Mouse (Mus musculus) liver, embryonic 15.5 days (tissue): ENCODE data around the gene Usp24. TPM values are rescaled to one million over a fixed set of nuclear protein-coding genes. Genes with fewer than 3 reads are reported as not detected.

Experiments used
- ATAC-seq: fragments of 200-750 bp; cut with Nextera tagmentation; 2 replicates; pipeline ENCODE4 v1.8.0; 2017; ENCODE audit warnings: moderate number of reproducible peaks, mild to moderate bottlenecking, moderate library complexity; ENCODE audit not compliant: insufficient read depth
- H3K27ac ChIP-seq: fragments of 300-500 bp; sonication (generic); replicated peaks from 2 replicates; pipeline ENCODE4 v1.5.1; 2015; ENCODE audit warnings: mild to moderate bottlenecking, inconsistent platforms
- H3K27me3 ChIP-seq: fragments of 300-500 bp; sonication (generic); 2 replicates; pipeline ENCODE4 v1.6.1; 2015; ENCODE audit warnings: mild to moderate bottlenecking, inconsistent platforms
- H3K36me3 ChIP-seq: fragments of 300-500 bp; sonication (generic); replicated peaks from 2 replicates; pipeline ENCODE4 v1.6.1; 2015; ENCODE audit warnings: moderate library complexity, mild to moderate bottlenecking, inconsistent platforms
- H3K4me1 ChIP-seq: fragments of 300-500 bp; sonication (generic); replicated peaks from 2 replicates; pipeline ENCODE4 v1.6.1; 2015; ENCODE audit warnings: inconsistent platforms
- H3K4me2 ChIP-seq: fragments of 300-500 bp; sonication (generic); 2 replicates; pipeline ENCODE4 v1.6.1; 2015; ENCODE audit warnings: moderate library complexity, mild to moderate bottlenecking, inconsistent platforms
- H3K4me3 ChIP-seq: fragments of 300-500 bp; sonication (generic); replicated peaks from 2 replicates; pipeline ENCODE4 v1.5.1; 2015; ENCODE audit warnings: mild to moderate bottlenecking, inconsistent platforms
- H3K9ac ChIP-seq: fragments of 300-500 bp; sonication (generic); 2 replicates; pipeline ENCODE4 v1.6.1; 2015; ENCODE audit warnings: moderate library complexity, mild to moderate bottlenecking, inconsistent platforms
- H3K9me3 ChIP-seq: fragments of 300-500 bp; sonication (generic); replicated peaks from 2 replicates; pipeline ENCODE4 v1.6.1; 2016; ENCODE audit warnings: inconsistent platforms
- WGBS: fragments of 180-500 bp; shearing (Covaris S2); methylation state at CpG from one replicate; pipeline ENCODE4 v1.1.7; 2015; ENCODE audit warnings: mixed read lengths; ENCODE audit not compliant: insufficient replicate concordance; 5-methylcytosine and 5-hydroxymethylcytosine counted together
- polyA plus RNA-seq: library from polyadenylated mRNA; unstranded; fragments of >200 nt; fragmentation: Nextera tagmentation; extraction: Ambion mirVana; gene quantifications from 2 replicates; pipeline ENCODE4 v1.2.1, GENCODE M21; 2015

Usp24 gene
- polyA plus RNA-seq, 1 experiment from 2014 or later: 5.1 TPM

- no peaks in the 10 kb centered on the region for H3K9me3 ChIP-seq
- H3K27me3 ChIP-seq: no peaks in the 10 kb centered on the region
- ATAC-seq: no peak
- no peak overlapping the region for H3K27ac ChIP-seq
- no peak overlapping the region for H3K9ac ChIP-seq
- no peak overlapping the region for H3K4me3 ChIP-seq
- H3K36me3 ChIP-seq: peaks cover 69% of the 10 kb centered on the region
- H3K4me1 ChIP-seq: no peaks in the 10 kb centered on the region
- H3K4me2 ChIP-seq: no peak overlapping the region
- 54% methylated on average over 6 of the region's 6 CpGs for WGBS
Measured at GRCm38 (mm10) chr4:106370013-106370412, 54.0 kb downstream of the Usp24 start.

- WGBS: 36% methylated on average over 1 of the region's 1 CpGs
- Histone ChIP-seq H3K36me3 (peaks cover 81% of the 10 kb centered on the region), H3K27ac (no peak overlapping the region), H3K4me3 (no peak overlapping the region), H3K9ac (no peak overlapping the region), H3K27me3 (no peaks in the 10 kb centered on the region), H3K4me1 (no peaks in the 10 kb centered on the region), H3K4me2 (no peak overlapping the region), H3K9me3 (no peaks in the 10 kb centered on the region)
- no peak for ATAC-seq
Measured at GRCm38 (mm10) chr4:106375857-106376256, 59.8 kb downstream of the Usp24 start.

GRCm38 (mm10) chr4:106378839-106379572, 63.0 kb downstream of the Usp24 start:
- WGBS: 83% methylated on average over 14 of the region's 14 CpGs
- no peaks in the 10 kb centered on the region for H3K27me3 ChIP-seq
- no peak overlapping the region for H3K9ac ChIP-seq
- H3K9me3 ChIP-seq: no peaks in the 10 kb centered on the region
- no peaks in the 10 kb centered on the region for H3K4me1 ChIP-seq
- no peak overlapping the region for H3K4me2 ChIP-seq
- H3K4me3 ChIP-seq: no peak overlapping the region
- H3K27ac ChIP-seq: no peak overlapping the region
- ATAC-seq: no peak
- peaks cover 85% of the 10 kb centered on the region for H3K36me3 ChIP-seq

- Histone ChIP-seq H3K9ac (no peak overlapping the region), H3K27ac (no peak overlapping the region), H3K27me3 (no peaks in the 10 kb centered on the region), H3K4me3 (no peak overlapping the region), H3K4me2 (no peak overlapping the region), H3K9me3 (no peaks in the 10 kb centered on the region), H3K4me1 (no peaks in the 10 kb centered on the region), H3K36me3 (peaks cover 87% of the 10 kb centered on the region)
- WGBS: 70% methylated on average over 5 of the region's 5 CpGs
- ATAC-seq: no peak
Measured at GRCm38 (mm10) chr4:106381131-106381530, 65.1 kb downstream of the Usp24 start.

- Histone ChIP-seq H3K27ac (no peak overlapping the region), H3K27me3 (no peaks in the 10 kb centered on the region), H3K4me1 (no peaks in the 10 kb centered on the region), H3K9ac (no peak overlapping the region), H3K4me2 (no peak overlapping the region), H3K9me3 (no peaks in the 10 kb centered on the region), H3K4me3 (no peak overlapping the region), H3K36me3 (peaks cover 75% of the 10 kb centered on the region)
- 85% methylated on average over 3 of the region's 3 CpGs for WGBS
- no peak for ATAC-seq
Measured at GRCm38 (mm10) chr4:106389908-106390307, 73.9 kb downstream of the Usp24 start.

- no peak overlapping the region for H3K4me2 ChIP-seq
- no peak for ATAC-seq
- no peaks in the 10 kb centered on the region for H3K9me3 ChIP-seq
- H3K4me1 ChIP-seq: no peaks in the 10 kb centered on the region
- no peak overlapping the region for H3K4me3 ChIP-seq
- H3K27me3 ChIP-seq: no peaks in the 10 kb centered on the region
- no peak overlapping the region for H3K9ac ChIP-seq
- H3K27ac ChIP-seq: no peak overlapping the region
- 89% methylated on average over 14 of the region's 14 CpGs for WGBS
- H3K36me3 ChIP-seq: peaks cover 91% of the 10 kb centered on the region
Measured at GRCm38 (mm10) chr4:106409621-106410020, 93.6 kb downstream of the Usp24 start.

- ATAC-seq: no peak
- WGBS: 74% methylated on average over 3 of the region's 3 CpGs
- Histone ChIP-seq H3K9ac (no peak overlapping the region), H3K27ac (no peak overlapping the region), H3K9me3 (no peaks in the 10 kb centered on the region), H3K4me1 (no peaks in the 10 kb centered on the region), H3K4me3 (no peak overlapping the region), H3K4me2 (no peak overlapping the region), H3K27me3 (no peaks in the 10 kb centered on the region), H3K36me3 (peaks cover 83% of the 10 kb centered on the region)
Measured at GRCm38 (mm10) chr4:106419256-106419655, 103.2 kb downstream of the Usp24 start.

GRCm38 (mm10) chr4:106419791-106420190, 103.8 kb downstream of the Usp24 start:
- H3K4me1 ChIP-seq: no peaks in the 10 kb centered on the region
- H3K9ac ChIP-seq: no peak overlapping the region
- H3K27ac ChIP-seq: no peak overlapping the region
- peaks cover 83% of the 10 kb centered on the region for H3K36me3 ChIP-seq
- H3K9me3 ChIP-seq: no peaks in the 10 kb centered on the region
- H3K4me2 ChIP-seq: no peak overlapping the region
- ATAC-seq: no peak
- no peak overlapping the region for H3K4me3 ChIP-seq
- H3K27me3 ChIP-seq: no peaks in the 10 kb centered on the region
- 91% methylated on average over 6 of the region's 6 CpGs for WGBS

GRCm38 (mm10) chr4:106422597-106422996, 106.6 kb downstream of the Usp24 start:
- no peak for ATAC-seq
- WGBS: 87% methylated on average over 3 of the region's 3 CpGs
- no peak overlapping the region for H3K9ac ChIP-seq
- H3K9me3 ChIP-seq: no peaks in the 10 kb centered on the region
- H3K4me2 ChIP-seq: no peak overlapping the region
- no peaks in the 10 kb centered on the region for H3K4me1 ChIP-seq
- H3K27me3 ChIP-seq: no peaks in the 10 kb centered on the region
- H3K27ac ChIP-seq: no peak overlapping the region
- no peak overlapping the region for H3K4me3 ChIP-seq
- H3K36me3 ChIP-seq: peaks cover 82% of the 10 kb centered on the region

- no peak overlapping the region for H3K27ac ChIP-seq
- peaks cover 80% of the 10 kb centered on the region for H3K36me3 ChIP-seq
- H3K4me3 ChIP-seq: no peak overlapping the region
- H3K27me3 ChIP-seq: no peaks in the 10 kb centered on the region
- no peaks in the 10 kb centered on the region for H3K9me3 ChIP-seq
- 85% methylated on average over 1 of the region's 1 CpGs for WGBS
- H3K9ac ChIP-seq: no peak overlapping the region
- no peak overlapping the region for H3K4me2 ChIP-seq
- ATAC-seq: no peak
- no peaks in the 10 kb centered on the region for H3K4me1 ChIP-seq
Measured at GRCm38 (mm10) chr4:106424560-106424959, 108.5 kb downstream of the Usp24 start.

- ATAC-seq: no peak
- WGBS: 75% methylated on average over 5 of the region's 5 CpGs
- Histone ChIP-seq H3K27me3 (no peaks in the 10 kb centered on the region), H3K9me3 (no peaks in the 10 kb centered on the region), H3K4me1 (no peaks in the 10 kb centered on the region), H3K9ac (no peak overlapping the region), H3K4me2 (no peak overlapping the region), H3K36me3 (peaks cover 82% of the 10 kb centered on the region), H3K4me3 (no peak overlapping the region), H3K27ac (no peak overlapping the region)
Measured at GRCm38 (mm10) chr4:106426286-106426685, 110.3 kb downstream of the Usp24 start.

- Histone ChIP-seq H3K9ac (no peak overlapping the region), H3K27me3 (no peaks in the 10 kb centered on the region), H3K27ac (no peak overlapping the region), H3K4me3 (no peak overlapping the region), H3K4me2 (no peak overlapping the region), H3K4me1 (no peaks in the 10 kb centered on the region), H3K36me3 (peaks cover 90% of the 10 kb centered on the region), H3K9me3 (no peaks in the 10 kb centered on the region)
- ATAC-seq: no peak
- WGBS: 84% methylated on average over 6 of the region's 6 CpGs
Measured at GRCm38 (mm10) chr4:106428616-106429015, 112.6 kb downstream of the Usp24 start.
